Mouse (Mus musculus) left cerebral cortex, postnatal 4 days (tissue): ENCODE measurements at regions not wholly inside any gene's neighbourhood (a gene's known extent, or its start where the extent isn't known, plus 50 kb on each side); places are given as distances from the start of the nearest gene placed in this dataset.

Experiments used
- DNase-seq: peaks from one replicate; pipeline ENCODE4 v3.0.0-alpha.2; 2022
- intact Hi-C: fragments of 180-260 bp; cut with DNase I; formaldehyde crosslinking; loops from one replicate; pipeline ENCODE4 v1.15.1; 2025

- no peak for DNase-seq
- intact Hi-C loops, result no loop called here
These were observed 407.7 kb upstream of the Mmadhc start for GRCm38 (mm10) chr2:50704297-50704696.

- intact Hi-C loops, result no loop called here
- no peak for DNase-seq
These were observed 406.2 kb upstream of the Mmadhc start for GRCm38 (mm10) chr2:50702584-50703450.

DNA sequence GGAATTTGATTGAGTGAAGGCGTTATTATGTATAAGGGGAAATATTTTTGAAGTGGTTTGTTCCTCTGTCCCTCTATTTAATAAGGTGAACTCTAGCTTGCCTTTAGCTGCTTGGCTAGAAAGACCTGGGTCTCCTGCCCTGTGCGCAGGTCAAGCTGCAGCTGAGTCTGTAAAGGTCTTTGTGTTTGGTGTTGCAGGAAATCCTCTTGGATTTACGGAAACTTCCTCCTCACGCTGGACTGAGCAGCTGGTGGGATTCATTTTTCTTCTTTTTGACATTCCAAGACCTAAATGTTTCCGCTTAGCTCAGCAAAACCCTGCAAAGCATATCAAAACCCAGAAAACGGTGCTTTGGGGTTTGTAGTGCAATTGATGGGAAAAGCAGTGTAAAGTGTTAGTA is 402.2 kb upstream of the Mmadhc start:
- no peak for DNase-seq
- intact Hi-C loops, result no loop called here

DNA sequence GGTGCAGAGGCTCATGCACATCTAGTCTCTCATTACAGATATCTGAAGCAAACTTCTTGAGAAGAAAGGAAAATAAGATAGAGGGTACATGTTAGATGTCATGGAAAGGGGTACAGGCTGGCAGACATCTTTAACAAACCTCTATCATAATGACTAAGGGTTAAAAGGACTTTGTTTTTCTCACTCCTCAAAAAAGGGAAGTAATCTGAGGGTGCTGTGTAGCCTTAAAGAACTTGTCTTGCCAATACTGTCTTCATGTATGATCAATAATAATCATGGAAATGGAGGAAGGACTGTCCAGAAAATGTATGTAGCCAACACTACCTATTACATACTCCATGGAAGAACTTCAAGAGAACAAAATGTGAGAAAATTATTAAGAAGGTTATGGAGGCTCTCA is 400.0 kb upstream of the Mmadhc start:
- no peak for DNase-seq
- intact Hi-C loops, result no loop called here

- DNase-seq, result peak; percentile 75
These were observed 398.2 kb upstream of the Mmadhc start for GRCm38 (mm10) chr2:50694849-50695248.

DNA sequence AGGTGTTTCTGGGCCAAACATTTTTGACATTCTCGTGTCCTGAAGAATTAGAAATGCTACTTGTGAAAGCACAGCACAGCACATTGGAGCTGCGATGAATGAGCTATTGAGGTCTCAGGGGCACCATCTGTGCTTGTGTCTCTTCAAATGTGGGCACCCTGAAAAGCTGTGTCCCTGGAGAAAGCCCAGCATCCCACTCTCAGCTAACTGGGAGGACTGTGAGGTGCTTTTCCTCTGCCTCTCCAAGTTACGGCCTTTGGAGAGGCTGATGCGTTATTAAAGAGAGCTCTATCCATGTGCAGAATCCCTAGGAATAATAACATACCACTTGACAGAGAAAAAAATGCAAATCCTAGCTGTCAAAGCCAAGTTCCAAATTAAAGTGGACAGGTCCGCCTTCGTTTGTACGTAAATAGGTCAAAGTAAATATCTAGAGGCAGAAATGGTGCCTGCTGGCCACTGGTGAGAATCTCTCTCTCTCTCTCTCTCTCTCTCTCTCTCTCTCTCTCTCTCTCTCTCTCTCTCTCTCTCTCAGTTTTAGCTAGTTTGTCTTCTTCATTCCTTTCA is 397.3 kb upstream of the Mmadhc start:
- intact Hi-C loops, result no loop called here
- no peak for DNase-seq

More at GRCm38 (mm10) chr2:50694849-50695248, 398.2 kb upstream of the Mmadhc start:
- intact Hi-C loops, result no loop called here

GRCm38 (mm10) chr2:50690120-50691103 is 393.8 kb upstream of the Mmadhc start:
- intact Hi-C loops, result no loop called here

GRCm38 (mm10) chr2:50687672-50688151 is 391.1 kb upstream of the Mmadhc start:
- intact Hi-C loops, result no loop called here

More at GRCm38 (mm10) chr2:50690120-50691103, 393.8 kb upstream of the Mmadhc start:
- no peak for DNase-seq

DNA sequence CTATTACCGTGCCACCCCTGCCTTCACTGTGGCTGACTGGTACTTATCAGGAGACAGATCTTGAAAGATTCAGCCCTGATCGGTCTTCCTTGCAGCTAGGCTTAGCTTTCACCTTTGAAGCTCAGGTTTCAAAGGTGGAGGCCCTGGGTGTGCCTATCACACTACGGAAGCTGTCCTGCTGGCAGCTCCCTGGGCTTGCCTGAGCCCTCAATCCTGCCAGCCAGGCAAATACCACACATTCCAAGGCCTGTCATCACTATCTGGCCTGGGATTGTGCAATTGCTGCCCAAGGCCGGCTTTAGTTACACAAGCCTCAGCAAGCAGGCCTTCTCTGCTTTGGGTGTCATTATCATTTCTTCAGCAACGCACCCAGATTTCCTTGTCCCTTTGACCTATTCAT is 390.6 kb upstream of the Mmadhc start:
- intact Hi-C loops, result no loop called here

More at GRCm38 (mm10) chr2:50687672-50688151, 391.1 kb upstream of the Mmadhc start:
- DNase-seq, result no peak

GRCm38 (mm10) chr2:50677456-50677855 is 380.9 kb upstream of the Mmadhc start:
- no peak for DNase-seq
- intact Hi-C loops, result no loop called here

More for the DNA sequence above, 390.6 kb upstream of the Mmadhc start:
- no peak for DNase-seq

DNA sequence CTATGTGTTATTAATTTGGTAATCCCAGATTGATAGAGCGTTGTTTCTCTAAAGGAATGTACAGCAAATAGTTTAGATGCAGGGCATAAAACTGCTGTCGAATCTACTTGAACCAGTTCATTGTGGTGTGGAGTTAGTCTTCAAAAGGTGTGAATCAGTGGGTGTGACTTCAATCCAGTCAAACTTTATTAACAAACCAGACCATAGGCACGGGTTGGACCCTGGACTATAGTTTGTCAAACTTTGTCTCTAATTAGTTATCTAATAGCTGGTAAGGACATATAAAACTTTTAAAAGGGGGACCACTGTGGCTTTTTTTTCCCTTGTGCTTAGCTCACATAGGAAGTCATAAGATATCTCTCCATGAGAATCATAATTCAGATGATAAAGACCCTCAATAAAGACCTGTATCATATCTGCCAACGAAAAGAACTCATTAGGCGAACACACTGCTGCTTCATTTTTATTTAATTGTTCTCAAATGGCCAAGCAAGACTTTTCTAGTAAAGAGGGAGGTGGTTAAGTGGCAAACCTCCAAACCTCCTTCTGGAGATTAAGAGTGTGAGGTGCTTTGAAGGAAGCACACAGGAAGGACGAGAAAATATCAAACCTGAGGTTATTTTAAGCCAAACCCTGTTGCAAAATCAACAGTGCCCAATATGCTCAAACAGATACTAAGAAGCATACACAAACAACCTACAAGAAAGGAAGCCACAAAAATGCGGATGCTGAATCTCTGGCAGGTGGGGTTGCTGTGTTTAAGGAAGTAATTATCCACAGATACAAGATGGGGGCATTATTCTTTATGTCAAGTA is 379.3 kb upstream of the Mmadhc start:
- intact Hi-C loops, result no loop called here

DNA sequence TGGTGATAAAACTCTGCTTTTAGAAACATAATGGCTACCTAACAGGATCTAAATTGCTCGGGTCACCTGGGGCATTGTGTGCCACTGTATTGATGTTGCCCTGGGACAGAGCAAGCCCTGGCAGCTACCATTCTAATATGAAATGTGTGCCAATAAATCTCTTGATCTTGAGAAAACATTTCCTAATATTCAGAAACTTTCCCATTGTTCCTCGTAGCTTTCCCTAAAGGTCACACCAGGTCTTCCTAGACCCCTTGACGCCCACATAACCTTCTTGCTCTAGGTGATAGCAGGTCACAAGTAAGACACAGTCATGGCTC is 378.2 kb upstream of the Mmadhc start:
- DNase-seq, result no peak
- intact Hi-C loops, result no loop called here

More for the DNA sequence above, 379.3 kb upstream of the Mmadhc start:
- DNase-seq, result no peak

DNA sequence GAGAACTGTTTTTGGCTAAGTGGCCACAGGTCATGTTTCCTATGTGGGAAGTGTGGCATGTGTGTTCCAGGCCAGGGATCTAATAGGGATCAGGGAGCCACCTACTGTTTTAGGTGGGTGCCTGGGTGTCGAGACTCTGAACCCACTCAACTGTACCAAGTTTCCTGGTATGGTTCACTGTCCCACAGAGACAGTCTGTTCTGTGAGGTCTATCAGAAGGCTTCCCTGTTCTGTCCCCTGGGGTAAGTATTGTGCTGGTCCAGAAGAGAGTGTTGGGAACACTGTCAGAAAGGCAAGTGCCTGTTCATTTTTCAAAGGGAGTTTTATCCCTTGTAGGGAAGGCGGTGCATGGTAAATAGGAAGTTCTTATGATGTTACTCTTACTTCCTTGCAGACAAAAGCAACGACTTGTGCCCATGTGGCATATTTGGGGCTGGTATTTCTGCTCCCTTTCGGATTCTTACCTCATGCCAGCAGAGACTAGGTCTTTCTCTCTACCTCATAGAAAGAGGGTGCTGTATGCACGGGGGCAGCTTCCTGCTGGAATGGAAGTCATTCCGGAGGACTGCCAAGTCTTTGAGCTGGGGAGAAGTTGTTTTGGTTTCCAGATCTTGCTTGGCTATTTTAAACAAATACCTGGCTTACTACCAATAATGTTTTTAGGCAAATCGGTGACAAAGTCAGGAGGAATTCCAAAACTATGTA is 377.7 kb upstream of the Mmadhc start:
- DNase-seq, result no peak
- intact Hi-C loops, result no loop called here

GRCm38 (mm10) chr2:50669297-50669696 is 372.7 kb upstream of the Mmadhc start:
- DNase-seq, result no peak
- intact Hi-C loops, result no loop called here

GRCm38 (mm10) chr2:50668789-50669188 is 372.2 kb upstream of the Mmadhc start:
- no peak for DNase-seq
- intact Hi-C loops, result no loop called here

DNA sequence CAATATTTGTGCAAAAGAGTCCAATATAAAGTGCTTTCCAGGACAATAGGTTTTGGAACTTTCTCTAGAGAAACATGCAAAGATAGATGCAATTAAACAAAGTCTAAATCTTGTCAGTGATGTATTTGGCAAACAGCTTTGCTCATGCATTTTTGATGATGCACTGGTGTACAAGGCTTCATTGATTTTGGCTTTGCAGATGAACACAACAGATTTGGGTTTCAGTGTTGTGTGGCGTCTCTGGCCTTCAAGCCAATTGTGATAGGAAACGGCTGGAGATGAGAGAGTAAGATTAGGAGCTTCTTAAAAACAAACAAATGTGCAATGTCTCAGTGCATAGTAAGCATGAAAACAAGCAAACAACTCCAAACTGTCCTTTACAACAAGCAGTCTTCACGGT is 370.6 kb upstream of the Mmadhc start:
- intact Hi-C loops, result no loop called here
- no peak for DNase-seq

GRCm38 (mm10) chr2:50662504-50662903 is 365.9 kb upstream of the Mmadhc start:
- intact Hi-C loops, result no loop called here
- DNase-seq, result no peak

GRCm38 (mm10) chr2:50660000-50660399 is 363.4 kb upstream of the Mmadhc start:
- no peak for DNase-seq
- intact Hi-C loops, result no loop called here

DNA sequence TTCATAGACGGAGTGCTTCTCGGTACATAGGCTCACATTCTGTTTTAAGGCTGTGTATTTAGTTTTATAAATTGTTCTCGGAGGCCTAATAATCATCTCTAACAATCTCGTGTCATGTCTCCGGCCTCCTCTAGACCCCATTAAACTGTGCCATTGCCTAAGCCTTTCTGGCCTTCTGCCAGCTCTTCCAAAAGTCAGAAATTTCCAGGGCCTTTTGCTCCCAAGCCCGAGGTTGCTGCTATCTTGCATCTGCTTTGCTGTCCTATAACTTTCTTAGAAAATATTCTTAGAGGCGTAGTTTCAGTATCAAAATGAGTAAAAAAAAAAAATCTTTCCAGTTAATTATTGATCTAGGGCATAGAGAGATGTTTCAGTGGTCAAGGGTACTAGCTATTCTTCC is 361.2 kb upstream of the Mmadhc start:
- intact Hi-C loops, result no loop called here
- DNase-seq, result no peak

- intact Hi-C loops, result no loop called here
- peak; percentile 34 for DNase-seq
These were observed 359.8 kb upstream of the Mmadhc start for GRCm38 (mm10) chr2:50656351-50656750.
